Mouse (Mus musculus) testis, adult 2 months (tissue): ENCODE results near the gene Ins1.

Source experiments
- CTCF ChIP-seq: fragments of 200-500 bp; IDR thresholded peaks from 2 replicates; pipeline ENCODE4 v1.5.1; 2012; ENCODE audit warnings: low read depth, mild to moderate bottlenecking, inconsistent platforms, low read length, moderate library complexity; ENCODE audit not compliant: control insufficient read depth, insufficient read depth, insufficient replicate concordance
- POLR2A ChIP-seq: fragments of 200-500 bp; IDR thresholded peaks from 2 replicates; pipeline ENCODE4 v1.6.1; 2012; ENCODE audit warnings: low read depth, mild to moderate bottlenecking, inconsistent platforms, low read length, moderate library complexity; ENCODE audit not compliant: control insufficient read depth

GRCm38 (mm10) chr19:52263997-52264396 is at the start of gene Ins1:
- TF ChIP-seq CTCF (no peak), POLR2A (no peak)
